Mouse (Mus musculus): ENCODE data around the gene Triml2. TPM values are rescaled to one million over a fixed set of nuclear protein-coding genes. Genes with fewer than 3 reads are reported as not detected.
A peak's percentile ranks its signal among the peaks of the same experiment; 100 is the strongest.

Gene Triml2
- polyA plus RNA-seq, 1 experiment from 2014 or later, result not detected

- no peak overlapping the region for H3K9ac ChIP-seq (ENCODE audit: low read depth, low read length)
- no peak overlapping the region for H3K4me3 ChIP-seq (replicated peaks; ENCODE audit: low read depth, low read length)
- H3K9me3 ChIP-seq (replicated peaks; ENCODE audit: low read length), result no peaks in the 10 kb centered on the region
- no peaks in the 10 kb centered on the region for H3K27me3 ChIP-seq (ENCODE audit: insufficient read depth, low read length)
- DNase-seq (ENCODE audit: low spot score) (no peak), ATAC-seq (replicated peaks; ENCODE audit: low FRiP score, low read depth) (no peak)
- no peaks in the 10 kb centered on the region for H3K36me3 ChIP-seq (ENCODE audit: insufficient read depth, low read length)
- 87% methylated on average over 6 of the region's 6 CpGs for WGBS
- no peaks in the 10 kb centered on the region for H3K4me1 ChIP-seq (replicated peaks; ENCODE audit: insufficient read depth, low read length)
- H3K4me2 ChIP-seq (ENCODE audit: low read length), result no peak overlapping the region
- no peak for TF ChIP-seq CTCF (IDR thresholded peaks at IDR 0.05; ENCODE audit: low read depth)
- H3K27ac ChIP-seq, result no peak overlapping the region
These were observed 11.0 kb upstream of the Triml2 start for GRCm38 (mm10) chr8:43169249-43169755.

- Histone ChIP-seq H3K27ac (no peak overlapping the region), H3K36me3 (ENCODE audit: insufficient read depth, low read length) (no peaks in the 10 kb centered on the region), H3K4me1 (replicated peaks; ENCODE audit: insufficient read depth, low read length) (no peaks in the 10 kb centered on the region), H3K9me3 (replicated peaks; ENCODE audit: low read length) (no peaks in the 10 kb centered on the region), H3K4me3 (replicated peaks; ENCODE audit: low read depth, low read length) (no peak overlapping the region), H3K4me2 (ENCODE audit: low read length) (no peak overlapping the region), H3K9ac (ENCODE audit: low read depth, low read length) (no peak overlapping the region), H3K27me3 (ENCODE audit: insufficient read depth, low read length) (no peaks in the 10 kb centered on the region)
- no peak for TF ChIP-seq CTCF (IDR thresholded peaks at IDR 0.05; ENCODE audit: low read depth)
- DNase-seq (ENCODE audit: low spot score), result no peak
- 91% methylated on average over 6 of the region's 6 CpGs for WGBS
- no peak for ATAC-seq (replicated peaks; ENCODE audit: low FRiP score, low read depth)
These were observed 3.4 kb upstream of the Triml2 start for GRCm38 (mm10) chr8:43176766-43177486.

- no peak for DNase-seq (ENCODE audit: low spot score)
- 53% methylated on average over 3 of the region's 3 CpGs for WGBS
These were observed 2.1 kb upstream of the Triml2 start for GRCm38 (mm10) chr8:43178263-43178662.

GRCm38 (mm10) chr8:43179189-43179588, 1.2 kb upstream of the Triml2 start:
- DNase-seq (ENCODE audit: low spot score), result peak; percentile 9
- 51% methylated on average over 4 of the region's 4 CpGs for WGBS
- TF ChIP-seq CTCF (IDR thresholded peaks at IDR 0.05; ENCODE audit: low read depth), result no peak

More at GRCm38 (mm10) chr8:43178263-43178662, 2.1 kb upstream of the Triml2 start:
- no peak overlapping the region for H3K27ac ChIP-seq
- H3K4me2 ChIP-seq (ENCODE audit: low read length), result no peak overlapping the region
- H3K4me3 ChIP-seq (replicated peaks; ENCODE audit: low read depth, low read length), result no peak overlapping the region
- TF ChIP-seq CTCF (IDR thresholded peaks at IDR 0.05; ENCODE audit: low read depth), result peak; percentile 43
- H3K4me1 ChIP-seq (replicated peaks; ENCODE audit: insufficient read depth, low read length), result no peaks in the 10 kb centered on the region
- H3K9ac ChIP-seq (ENCODE audit: low read depth, low read length), result no peak overlapping the region
- H3K36me3 ChIP-seq (ENCODE audit: insufficient read depth, low read length), result no peaks in the 10 kb centered on the region
- H3K9me3 ChIP-seq (replicated peaks; ENCODE audit: low read length), result no peaks in the 10 kb centered on the region
- no peak for ATAC-seq (replicated peaks; ENCODE audit: low FRiP score, low read depth)
- no peaks in the 10 kb centered on the region for H3K27me3 ChIP-seq (ENCODE audit: insufficient read depth, low read length)

GRCm38 (mm10) chr8:43182281-43182680, 1.9 kb downstream of the Triml2 start:
- no peak overlapping the region for H3K27ac ChIP-seq
- TF ChIP-seq CTCF (IDR thresholded peaks at IDR 0.05; ENCODE audit: low read depth), result no peak
- no peak overlapping the region for H3K9ac ChIP-seq (ENCODE audit: low read depth, low read length)
- 91% methylated on average over 2 of the region's 2 CpGs for WGBS
- H3K27me3 ChIP-seq (ENCODE audit: insufficient read depth, low read length), result no peaks in the 10 kb centered on the region
- no peaks in the 10 kb centered on the region for H3K36me3 ChIP-seq (ENCODE audit: insufficient read depth, low read length)
- H3K4me1 ChIP-seq (replicated peaks; ENCODE audit: insufficient read depth, low read length), result no peaks in the 10 kb centered on the region
- H3K9me3 ChIP-seq (replicated peaks; ENCODE audit: low read length), result no peaks in the 10 kb centered on the region
- no peak overlapping the region for H3K4me3 ChIP-seq (replicated peaks; ENCODE audit: low read depth, low read length)
- ATAC-seq (replicated peaks; ENCODE audit: low FRiP score, low read depth), result no peak
- no peak overlapping the region for H3K4me2 ChIP-seq (ENCODE audit: low read length)
- DNase-seq (ENCODE audit: low spot score), result no peak

More at GRCm38 (mm10) chr8:43179189-43179588, 1.2 kb upstream of the Triml2 start:
- ATAC-seq (replicated peaks; ENCODE audit: low FRiP score, low read depth), result peak; percentile 40
- no peaks in the 10 kb centered on the region for H3K27me3 ChIP-seq (ENCODE audit: insufficient read depth, low read length)
- no peaks in the 10 kb centered on the region for H3K36me3 ChIP-seq (ENCODE audit: insufficient read depth, low read length)
- H3K4me1 ChIP-seq (replicated peaks; ENCODE audit: insufficient read depth, low read length), result no peaks in the 10 kb centered on the region
- no peak overlapping the region for H3K27ac ChIP-seq
- no peaks in the 10 kb centered on the region for H3K9me3 ChIP-seq (replicated peaks; ENCODE audit: low read length)
- H3K9ac ChIP-seq (ENCODE audit: low read depth, low read length), result no peak overlapping the region
- no peak overlapping the region for H3K4me3 ChIP-seq (replicated peaks; ENCODE audit: low read depth, low read length)
- no peak overlapping the region for H3K4me2 ChIP-seq (ENCODE audit: low read length)

- no peak overlapping the region for H3K9ac ChIP-seq (ENCODE audit: low read depth, low read length)
- no peak overlapping the region for H3K27ac ChIP-seq
- no peak for TF ChIP-seq CTCF (IDR thresholded peaks at IDR 0.05; ENCODE audit: low read depth)
- no peaks in the 10 kb centered on the region for H3K4me1 ChIP-seq (replicated peaks; ENCODE audit: insufficient read depth, low read length)
- no peak overlapping the region for H3K4me3 ChIP-seq (replicated peaks; ENCODE audit: low read depth, low read length)
- no peak overlapping the region for H3K4me2 ChIP-seq (ENCODE audit: low read length)
- no peaks in the 10 kb centered on the region for H3K27me3 ChIP-seq (ENCODE audit: insufficient read depth, low read length)
- no peaks in the 10 kb centered on the region for H3K9me3 ChIP-seq (replicated peaks; ENCODE audit: low read length)
- DNase-seq (ENCODE audit: low spot score) (no peak), ATAC-seq (replicated peaks; ENCODE audit: low FRiP score, low read depth) (no peak)
- no peaks in the 10 kb centered on the region for H3K36me3 ChIP-seq (ENCODE audit: insufficient read depth, low read length)
These were observed 35.2 kb downstream of the Triml2 start for GRCm38 (mm10) chr8:43215554-43215953.
